Mouse (Mus musculus) gastrocnemius, postnatal 10 days (tissue): ENCODE measurements around the gene Elmo2. TPM values are rescaled to one million over a fixed set of nuclear protein-coding genes. Genes with fewer than 3 reads are reported as not detected.
A peak's percentile ranks its signal among the peaks of the same experiment; 100 is the strongest.

Source experiments
- DNase-seq: peaks from one replicate; pipeline ENCODE4 v3.0.0; 2021; ENCODE audit warnings: mixed read lengths
- total RNA-seq, 2 experiments: library from RNA; stranded (reverse); gene quantifications; 2 replicates each; pipeline ENCODE4 v1.2.3; 2021

The Elmo2 gene
- total RNA-seq, 2 experiments from 2014 or later = 20.3 to 24.3 TPM

DNA sequence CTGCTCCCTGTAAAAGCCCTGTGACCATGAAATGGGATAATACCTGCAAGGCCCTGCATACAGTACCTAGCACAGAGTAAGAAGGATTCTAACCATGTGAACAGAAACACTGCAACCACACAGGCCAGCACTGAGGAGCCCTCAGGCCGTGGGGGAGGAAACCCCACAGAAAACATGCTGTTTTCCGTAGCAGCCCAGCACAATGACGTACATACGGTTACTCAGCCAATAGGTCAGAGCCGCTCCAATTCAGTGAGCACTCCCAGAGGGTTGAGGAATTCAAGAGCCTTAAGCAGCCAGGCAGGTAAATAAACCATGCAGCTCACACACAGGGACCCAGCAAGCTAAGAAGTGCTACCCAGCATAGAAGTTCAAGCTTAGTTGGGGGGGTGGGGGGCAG, 2.4 kb downstream of the Elmo2 start:
- no peak for DNase-seq

GRCm38 (mm10) chr2:165323484-165323883, 2.8 kb downstream of the Elmo2 start:
- no peak for DNase-seq

GRCm38 (mm10) chr2:165321981-165322735, 4.1 kb downstream of the Elmo2 start:
- no peak for DNase-seq

DNA sequence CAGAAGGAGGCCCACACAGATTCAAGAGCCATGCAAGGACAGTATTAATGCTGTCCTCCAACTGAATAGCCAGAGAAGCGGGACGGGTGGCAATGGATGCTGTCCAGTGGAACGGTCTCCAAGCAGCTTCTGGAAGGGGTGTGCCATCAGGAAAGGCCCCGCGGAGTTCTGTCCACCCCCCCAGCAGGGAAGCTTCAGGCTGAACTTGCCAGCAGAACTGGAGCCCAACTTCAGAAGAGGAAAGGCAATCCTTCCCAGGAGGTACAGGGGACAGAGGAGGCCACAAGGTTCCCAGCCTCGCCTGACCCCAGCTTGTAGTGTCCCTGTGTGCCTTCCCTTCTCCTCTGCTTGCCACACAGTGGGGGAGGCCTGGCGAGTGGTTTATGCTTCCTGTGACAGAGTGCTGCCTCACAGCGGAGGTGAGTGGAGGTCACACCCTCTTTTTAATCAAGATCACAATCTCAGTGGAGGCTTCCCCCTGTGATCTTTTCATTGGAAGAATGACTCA, 4.8 kb downstream of the Elmo2 start:
- peak; percentile 22 for DNase-seq

DNA sequence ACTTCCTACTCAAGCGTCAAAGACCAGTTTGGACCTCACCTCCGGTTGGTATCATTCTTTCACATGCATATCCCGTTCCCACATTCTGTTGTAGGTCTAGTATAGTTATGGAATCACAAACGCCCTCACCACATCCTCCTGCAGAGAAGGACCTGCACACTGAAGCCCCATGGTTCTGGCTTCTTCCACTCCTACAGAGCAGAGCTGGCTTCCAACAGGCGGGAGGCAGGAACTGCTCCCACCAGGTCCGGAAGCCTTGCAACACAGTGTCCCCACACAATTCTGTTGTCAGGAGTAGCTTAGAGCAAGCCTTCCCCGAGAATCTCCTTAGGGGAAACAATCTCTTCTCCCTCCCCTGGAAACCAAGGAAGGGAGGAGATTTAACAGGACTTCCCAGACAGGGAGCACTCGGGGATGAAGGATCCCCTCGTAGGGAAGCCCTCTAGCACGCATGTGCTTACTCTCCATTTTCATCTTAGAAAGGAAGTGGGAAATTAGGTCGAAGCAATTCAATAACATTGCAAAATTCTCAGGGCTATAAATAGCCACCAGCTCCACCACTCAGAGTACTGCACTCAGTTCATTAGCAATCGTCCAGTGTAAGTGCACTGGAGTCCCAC, 5.6 kb downstream of the Elmo2 start:
- DNase-seq = no peak

GRCm38 (mm10) chr2:165319503-165319902, 6.8 kb downstream of the Elmo2 start:
- DNase-seq = no peak

- no peak for DNase-seq
Observed at GRCm38 (mm10) chr2:165318941-165319340, 7.3 kb downstream of the Elmo2 start.

GRCm38 (mm10) chr2:165317621-165318263, 8.5 kb downstream of the Elmo2 start:
- no peak for DNase-seq

GRCm38 (mm10) chr2:165316837-165317473, 9.3 kb downstream of the Elmo2 start:
- DNase-seq = peak; percentile 40

DNA sequence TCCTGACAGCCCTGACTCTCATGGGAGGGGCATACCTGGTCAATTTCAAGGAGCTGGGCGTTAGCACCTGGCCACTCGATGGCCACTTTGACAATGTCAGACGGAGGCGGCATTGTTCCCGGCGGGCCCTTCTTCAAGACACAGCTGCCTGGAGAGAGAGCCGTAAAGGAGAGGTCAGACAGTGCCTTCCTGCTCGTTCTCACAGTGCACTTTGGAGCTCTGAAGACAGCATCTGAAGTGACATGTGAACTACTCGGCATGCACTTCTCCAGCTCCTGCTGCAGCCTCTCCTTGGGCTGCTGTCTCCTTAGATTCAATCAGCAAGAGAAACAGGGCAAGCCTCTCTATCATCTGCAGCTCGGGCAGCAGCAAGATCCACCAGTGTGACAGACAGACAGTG, 10.1 kb downstream of the Elmo2 start:
- no peak for DNase-seq

GRCm38 (mm10) chr2:165314197-165314596, 12.1 kb downstream of the Elmo2 start:
- no peak for DNase-seq

- no peak for DNase-seq
Observed at GRCm38 (mm10) chr2:165312381-165312780, 13.9 kb downstream of the Elmo2 start.

- DNase-seq = no peak
Observed at GRCm38 (mm10) chr2:165311577-165311976, 14.7 kb downstream of the Elmo2 start.

- DNase-seq = no peak
Observed at GRCm38 (mm10) chr2:165310818-165311425, 15.4 kb downstream of the Elmo2 start.

- DNase-seq = no peak
Observed at GRCm38 (mm10) chr2:165307801-165308200, 18.5 kb downstream of the Elmo2 start.

GRCm38 (mm10) chr2:165305438-165305837, 20.8 kb downstream of the Elmo2 start:
- DNase-seq = no peak

DNA sequence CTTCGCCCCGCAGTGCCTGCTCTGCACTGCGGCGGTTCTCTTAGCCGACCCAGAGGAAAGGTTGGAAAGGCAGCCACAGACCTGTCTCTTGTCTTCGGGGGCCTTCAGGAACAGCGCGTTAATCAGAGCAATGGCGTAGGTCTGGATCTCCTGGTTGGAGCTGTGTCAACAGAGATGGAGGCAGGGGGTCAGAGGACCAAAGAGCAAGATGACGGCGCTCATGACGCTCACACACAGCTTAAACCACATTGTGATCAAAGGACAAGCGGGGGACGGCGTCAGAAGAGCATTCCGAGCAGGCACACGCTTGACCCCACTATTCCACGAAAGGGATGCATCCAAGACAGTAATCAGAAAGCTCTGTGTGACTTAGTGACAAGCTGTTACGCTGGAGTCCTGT, 21.5 kb downstream of the Elmo2 start:
- DNase-seq = no peak

DNA sequence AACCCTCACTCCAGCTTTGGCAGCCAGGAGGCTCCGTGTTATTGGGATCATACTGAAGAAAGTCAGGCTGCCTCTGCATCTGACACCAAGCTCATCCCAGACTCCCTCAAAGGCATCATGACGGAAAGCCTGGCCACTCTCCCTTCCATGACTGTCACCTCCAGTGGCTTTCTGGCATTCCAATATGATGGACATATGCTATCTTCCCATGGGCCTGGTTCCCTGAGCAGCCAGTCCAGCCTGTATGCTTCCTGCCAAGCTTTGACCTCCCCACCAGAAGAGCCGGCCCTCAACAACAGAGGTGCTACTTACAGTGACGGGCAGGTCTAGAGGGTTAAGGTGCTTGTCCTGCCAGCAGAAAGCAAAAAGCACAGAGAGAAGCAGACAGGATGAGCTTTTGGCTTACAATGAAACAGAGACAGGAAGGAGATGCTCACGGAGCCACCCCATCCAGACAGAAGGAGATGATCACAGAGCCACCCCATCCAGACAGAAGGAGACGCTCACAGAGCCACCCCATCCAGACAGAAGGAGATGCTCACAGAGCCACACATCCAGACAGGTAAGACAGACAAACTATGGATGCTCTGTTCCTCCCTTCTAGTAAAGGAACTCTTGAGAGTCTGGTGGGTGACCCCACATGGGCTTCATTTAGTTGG, 22.8 kb downstream of the Elmo2 start:
- DNase-seq = no peak

- DNase-seq = no peak
Observed at GRCm38 (mm10) chr2:165301409-165301808, 24.9 kb downstream of the Elmo2 start.

DNA sequence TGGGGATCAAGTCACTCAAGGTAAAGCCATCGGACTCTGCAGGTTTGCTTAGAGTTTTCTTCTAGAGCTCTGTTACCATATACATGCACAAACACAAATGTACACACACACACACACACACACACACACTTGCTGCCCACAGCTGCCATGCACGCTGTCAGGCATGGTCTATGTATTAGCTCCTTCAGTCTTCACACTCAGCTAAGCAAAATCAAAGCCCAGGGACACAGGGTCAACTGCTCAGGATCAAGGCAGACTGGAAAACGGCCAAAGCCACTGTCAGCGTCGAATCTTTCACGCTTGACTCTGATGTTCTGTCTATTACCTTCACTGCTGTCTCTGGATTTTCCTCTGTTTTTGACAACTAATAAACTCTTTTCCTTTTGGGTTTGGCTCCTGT, 25.4 kb downstream of the Elmo2 start:
- no peak for DNase-seq

DNA sequence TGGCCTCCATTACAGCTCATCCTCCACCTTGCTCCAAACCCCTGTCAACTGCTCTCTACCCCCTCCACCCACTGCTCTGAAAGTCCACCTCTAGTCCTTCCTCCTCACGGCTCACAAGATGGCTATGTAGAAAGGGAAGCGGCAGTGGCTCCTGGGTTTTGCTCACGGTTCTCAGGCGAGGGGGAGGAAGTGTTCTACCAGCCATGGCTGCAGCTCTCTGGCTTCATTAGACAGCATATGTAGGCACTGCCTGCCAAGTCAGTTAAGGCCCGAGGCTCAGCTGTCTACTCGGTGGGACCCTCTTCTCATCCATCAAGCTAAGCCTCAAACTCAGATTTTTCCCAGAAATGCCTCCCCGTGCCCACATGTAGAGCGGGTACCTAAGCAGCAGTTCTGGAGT, 25.9 kb downstream of the Elmo2 start:
- no peak for DNase-seq

GRCm38 (mm10) chr2:165297429-165297828, 28.9 kb downstream of the Elmo2 start:
- no peak for DNase-seq
